Mouse (Mus musculus): ENCODE measurements around the gene Slc9a9.

- no peak for TF ChIP-seq CTCF (IDR thresholded peaks at IDR 0.05; ENCODE audit: insufficient read depth, low read length)
- no peak for TF ChIP-seq POLR2A (IDR thresholded peaks at IDR 0.05; ENCODE audit: borderline replicate concordance, extremely low read depth, low read depth, low read length)
Measured at GRCm38 (mm10) chr9:95075856-95076255, 406.1 kb downstream of the Slc9a9 start.
